Mouse (Mus musculus): Measurements from ENCODE around the gene Sass6.
"Not testable (repeated sequence)": the region's sequence is repeated elsewhere in the genome, so short reads cannot be mapped to it uniquely, and the experiment has no call there.

Gene Sass6

GRCm38 (mm10) chr3:116664281-116664680 is 69.5 kb downstream of the Sass6 start:
- DNase-seq (ENCODE audit: low read depth, low spot score) = not testable (repeated sequence)
